Mouse (Mus musculus) testis, adult 2 months (tissue): ENCODE results near the gene Dnah1. TPM values are rescaled to one million over a fixed set of nuclear protein-coding genes. Genes with fewer than 3 reads are reported as not detected.

Source experiments
- H3K27ac ChIP-seq: fragments of 200-500 bp; 2 replicates; pipeline ENCODE4 v1.5.1; 2012; ENCODE audit warnings: low read depth, low read length; ENCODE audit not compliant: control insufficient read depth, insufficient read depth
- H3K27me3 ChIP-seq: fragments of 200-500 bp; 2 replicates; pipeline ENCODE4 v1.6.1; 2012; ENCODE audit warnings: mild to moderate bottlenecking, low read length, moderate library complexity; ENCODE audit not compliant: control insufficient read depth, insufficient read depth
- H3K36me3 ChIP-seq: fragments of 200-500 bp; 2 replicates; pipeline ENCODE4 v1.6.1; 2012; ENCODE audit warnings: mild to moderate bottlenecking, low read length; ENCODE audit not compliant: control insufficient read depth, insufficient read depth
- H3K4me1 ChIP-seq: fragments of 200-500 bp; 2 replicates; pipeline ENCODE4 v1.6.1; 2012; ENCODE audit warnings: low read length; ENCODE audit not compliant: control insufficient read depth, insufficient read depth
- H3K4me3 ChIP-seq: fragments of 200-500 bp; 2 replicates; pipeline ENCODE4 v1.5.1; 2012; ENCODE audit warnings: low read depth, mild to moderate bottlenecking, low read length, moderate library complexity, mixed read lengths; ENCODE audit not compliant: control insufficient read depth
- CTCF ChIP-seq: fragments of 200-500 bp; IDR thresholded peaks from 2 replicates; pipeline ENCODE4 v1.5.1; 2012; ENCODE audit warnings: low read depth, mild to moderate bottlenecking, inconsistent platforms, low read length, moderate library complexity; ENCODE audit not compliant: control insufficient read depth, insufficient read depth, insufficient replicate concordance
- POLR2A ChIP-seq: fragments of 200-500 bp; IDR thresholded peaks from 2 replicates; pipeline ENCODE4 v1.6.1; 2012; ENCODE audit warnings: low read depth, mild to moderate bottlenecking, inconsistent platforms, low read length, moderate library complexity; ENCODE audit not compliant: control insufficient read depth
- polyA plus RNA-seq: library from polyadenylated mRNA; depleted of rRNA; stranded (reverse); fragments of >200 nt; gene quantifications from 2 replicates; pipeline ENCODE4 v1.2.3, GENCODE M21; 2012

Gene Dnah1
- polyA plus RNA-seq, 1 experiment = 54.0 TPM

GRCm38 (mm10) chr14:31260932-31261331 lies 62.8 kb downstream of the Dnah1 start:
- TF ChIP-seq POLR2A (no peak), CTCF (no peak)
- Histone ChIP-seq H3K4me3 (no peak overlapping the region), H3K36me3 (no peaks in the 10 kb centered on the region; the same call in none of the 2 replicates)

DNA sequence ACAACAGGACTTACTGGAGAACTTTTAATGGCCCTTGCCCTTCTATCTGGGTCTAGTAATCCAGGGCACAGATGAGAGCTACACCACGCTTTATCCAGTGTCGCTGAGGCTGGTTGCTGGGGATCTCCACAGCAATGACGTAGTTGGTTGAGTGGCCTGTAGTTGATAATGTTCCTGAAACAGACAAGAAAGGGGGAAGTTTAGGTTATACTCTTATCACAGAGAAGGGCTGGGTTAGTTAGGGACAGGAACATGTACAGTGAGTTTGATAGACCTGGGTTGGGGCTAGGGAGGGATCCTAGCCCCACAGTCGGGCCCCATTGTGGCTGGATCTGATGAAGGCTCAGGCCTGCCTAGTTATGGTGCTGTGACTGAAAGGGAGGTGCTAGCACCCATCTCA lies 63.3 kb downstream of the Dnah1 start:
- no peak overlapping the region for H3K27ac ChIP-seq
- no peaks in the 10 kb centered on the region for H3K4me1 ChIP-seq
- no peak overlapping the region for H3K4me3 ChIP-seq
- TF ChIP-seq CTCF (no peak), POLR2A (no peak)
- no peaks in the 10 kb centered on the region for H3K27me3 ChIP-seq
- H3K36me3 ChIP-seq = peaks cover 2% of the 10 kb centered on the region

More at GRCm38 (mm10) chr14:31260932-31261331, 62.8 kb downstream of the Dnah1 start:
- Histone ChIP-seq H3K4me1 (no peaks in the 10 kb centered on the region), H3K27me3 (no peaks in the 10 kb centered on the region), H3K27ac (no peak overlapping the region)

- peaks cover 2% of the 10 kb centered on the region for H3K36me3 ChIP-seq
- H3K4me1 ChIP-seq = no peaks in the 10 kb centered on the region
- TF ChIP-seq CTCF = no peak
- no peak for TF ChIP-seq POLR2A
- H3K27ac ChIP-seq = no peak overlapping the region
- no peak overlapping the region for H3K4me3 ChIP-seq
- H3K27me3 ChIP-seq = no peaks in the 10 kb centered on the region
Observed at GRCm38 (mm10) chr14:31258476-31259050, 65.1 kb downstream of the Dnah1 start.

- H3K4me3 ChIP-seq = peak overlapping the region; percentile 98
- H3K27ac ChIP-seq = no peak overlapping the region
- peaks cover 3% of the 10 kb centered on the region for H3K36me3 ChIP-seq
- TF ChIP-seq CTCF (no peak), POLR2A (no peak)
- no peaks in the 10 kb centered on the region for H3K27me3 ChIP-seq
- H3K4me1 ChIP-seq = no peaks in the 10 kb centered on the region; the same call in 1 of the 2 replicates
Observed at GRCm38 (mm10) chr14:31252091-31252490, 71.6 kb downstream of the Dnah1 start.

- Histone ChIP-seq H3K4me1 (no peaks in the 10 kb centered on the region; the same call in 1 of the 2 replicates), H3K36me3 (peaks cover 3% of the 10 kb centered on the region), H3K27me3 (no peaks in the 10 kb centered on the region), H3K4me3 (peak overlapping the region; percentile 98), H3K27ac (peak overlapping the region; percentile 76)
- TF ChIP-seq POLR2A (no peak), CTCF (no peak)
Observed at GRCm38 (mm10) chr14:31251626-31252025, 72.1 kb downstream of the Dnah1 start.

DNA sequence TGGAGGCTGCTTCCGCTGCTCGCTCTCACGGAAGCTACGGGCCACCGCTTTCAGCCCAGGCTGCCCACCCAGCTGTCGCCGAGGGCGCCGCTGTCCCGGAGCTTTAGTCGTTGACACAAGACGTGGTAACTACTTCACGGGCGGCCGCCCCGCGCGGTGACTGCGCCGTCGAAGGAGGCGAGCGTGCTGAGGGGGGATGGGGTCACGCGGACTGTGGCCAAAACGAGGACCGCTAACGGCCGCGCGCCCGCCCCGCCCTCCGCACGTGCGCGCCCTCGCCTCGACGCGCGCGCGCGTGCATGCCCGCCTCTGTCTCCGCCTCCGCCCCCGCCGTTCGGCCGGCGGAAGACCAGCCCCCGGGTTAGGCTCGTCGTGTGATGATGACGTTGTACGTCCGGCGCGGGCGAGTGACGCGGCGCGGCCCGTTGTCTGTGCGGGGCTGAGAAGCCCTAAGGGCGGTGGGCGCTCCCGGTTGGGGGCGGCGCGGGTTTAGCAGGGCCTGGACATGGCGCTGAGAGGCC lies 72.6 kb downstream of the Dnah1 start, which contains the start of the genes Phf7 and Bap1:
Gene Phf7 (minus strand): TSS at position 234 of the 521 bp plus-strand sequence.
Gene Bap1 (plus strand): TSS at position 367 of the 521 bp plus-strand sequence.
- peak within 1 kb of the TSS; percentile 99 for H3K27ac ChIP-seq
- peaks cover 3% of the 10 kb centered on the region for H3K36me3 ChIP-seq
- peak within 1 kb of the TSS; percentile 98 for H3K4me3 ChIP-seq
- H3K4me1 ChIP-seq = no peaks in the 10 kb centered on the region; the same call in 1 of the 2 replicates
- no peaks in the 10 kb centered on the region for H3K27me3 ChIP-seq
- TF ChIP-seq CTCF = no peak
- peak; percentile 93 for TF ChIP-seq POLR2A

DNA sequence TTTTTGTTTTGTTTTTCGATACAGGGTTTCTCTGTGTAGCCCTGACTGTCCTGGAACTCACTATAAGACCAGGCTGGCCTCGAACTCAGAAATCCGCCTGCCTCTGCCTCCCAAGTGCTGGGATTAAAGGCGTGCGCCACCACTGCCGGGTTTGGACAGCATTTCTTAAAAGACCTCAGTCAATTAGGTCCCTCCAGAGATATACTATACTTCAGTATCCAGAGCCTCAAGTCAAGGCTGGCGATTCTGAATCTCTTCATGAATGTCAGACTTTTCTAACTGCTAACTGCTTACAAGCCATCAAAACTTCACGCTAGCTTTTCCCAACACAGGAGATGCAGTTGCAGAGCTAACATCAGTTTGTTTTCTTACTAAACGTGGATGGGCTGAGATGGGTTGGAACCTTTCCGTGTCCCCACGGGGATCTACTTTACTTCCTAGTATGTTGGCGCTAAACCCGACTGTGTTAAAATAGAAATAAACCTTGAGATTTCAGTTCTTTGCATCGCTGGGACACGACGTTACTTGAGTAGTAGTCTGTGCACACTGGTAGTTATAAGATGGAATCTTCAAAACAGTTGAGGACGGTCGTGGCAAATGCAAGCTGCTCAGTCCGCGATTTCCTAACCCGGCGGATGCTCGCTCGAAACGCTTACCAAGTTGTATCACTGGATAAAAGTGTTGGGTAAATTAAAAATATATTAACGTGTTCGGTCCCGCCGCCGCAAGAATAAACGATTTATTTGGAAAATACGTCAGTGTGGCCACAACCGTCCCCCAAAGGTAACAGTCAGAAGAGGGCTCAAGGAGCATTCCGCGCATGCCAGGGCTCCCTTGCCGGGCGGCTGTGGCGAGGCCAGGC lies 73.2 kb downstream of the Dnah1 start:
- Histone ChIP-seq H3K4me1 (no peaks in the 10 kb centered on the region; the same call in 1 of the 2 replicates), H3K27me3 (no peaks in the 10 kb centered on the region), H3K36me3 (peaks cover 2% of the 10 kb centered on the region), H3K4me3 (peak overlapping the region; percentile 98), H3K27ac (peak overlapping the region; percentile 99)
- TF ChIP-seq POLR2A (no peak), CTCF (no peak)
